Mouse (Mus musculus): Measurements from ENCODE around the gene Rps21. TPM values are rescaled to one million over a fixed set of nuclear protein-coding genes. Genes with fewer than 3 reads are reported as not detected.

The Rps21 gene
- polyA plus RNA-seq, 1 experiment from 2014 or later, result 852 TPM

Small RNAs within 50 kb of the gene (microRNA-seq; reads per million reads assigned to microRNA genes)
- 2.8 reads per million for gene Mir3091 (ENCODE audit: borderline number of aligned reads)

Other genes with a start within 250 kb of the Rps21 start
- gene Lsm14b, start 232.4 kb upstream of the Rps21 start, polyA plus RNA-seq (2014; fragmentation: Nextera tagmentation; extraction: Ambion mirVana), result 2.7 and 3.0 TPM in 2 replicates
- gene Psma7, start 214.9 kb upstream of the Rps21 start, polyA plus RNA-seq (2014; fragmentation: Nextera tagmentation; extraction: Ambion mirVana), result 710 and 721 TPM in 2 replicates
- 2.6 and 2.7 TPM in 2 replicates for gene Ss18l1, start 214.9 kb upstream of the Rps21 start, polyA plus RNA-seq (2014; fragmentation: Nextera tagmentation; extraction: Ambion mirVana)
- gene Mtg2, start 186.8 kb upstream of the Rps21 start, polyA plus RNA-seq (2014; fragmentation: Nextera tagmentation; extraction: Ambion mirVana), result 23.1 and 28.2 TPM in 2 replicates
- not detected in 2 replicates for gene Hrh3, start 152.9 kb upstream of the Rps21 start, polyA plus RNA-seq (2014; fragmentation: Nextera tagmentation; extraction: Ambion mirVana)
- 19.2 and 20.4 TPM in 2 replicates for gene Osbpl2, start 138.1 kb upstream of the Rps21 start, polyA plus RNA-seq (2014; fragmentation: Nextera tagmentation; extraction: Ambion mirVana)
- gene Adrm1, start 85.9 kb upstream of the Rps21 start, polyA plus RNA-seq (2014; fragmentation: Nextera tagmentation; extraction: Ambion mirVana), result 211 and 217 TPM in 2 replicates
- 10.7 and 15.5 TPM in 2 replicates for gene Lama5, start 31.5 kb upstream of the Rps21 start, polyA plus RNA-seq (2014; fragmentation: Nextera tagmentation; extraction: Ambion mirVana)
- 9.4 and 9.6 TPM in 2 replicates for gene Cables2, start 16.1 kb downstream of the Rps21 start, polyA plus RNA-seq (2014; fragmentation: Nextera tagmentation; extraction: Ambion mirVana)
- gene Rbbp8nl, start 32.5 kb downstream of the Rps21 start, polyA plus RNA-seq (2014; fragmentation: Nextera tagmentation; extraction: Ambion mirVana), result 0.10 and 0.16 TPM in 2 replicates
- gene Gata5, start 77.3 kb downstream of the Rps21 start, polyA plus RNA-seq (2014; fragmentation: Nextera tagmentation; extraction: Ambion mirVana), result 7.6 and 7.7 TPM in 2 replicates
- 1.5 and 2.0 TPM in 2 replicates for gene Slco4a1, start 198.9 kb downstream of the Rps21 start, polyA plus RNA-seq (2014; fragmentation: Nextera tagmentation; extraction: Ambion mirVana)
- gene Ntsr1, start 242.6 kb downstream of the Rps21 start, polyA plus RNA-seq (2014; fragmentation: Nextera tagmentation; extraction: Ambion mirVana), result 0.49 and 0.75 TPM in 2 replicates

All from liver, embryonic 11.5 days (tissue).